Comparison of ENCODE assay signal across 8 mouse cellular contexts in genomic region chr17:20946026-20946565, GRCm38 (mm10). TPM values are rescaled to one million over a fixed set of nuclear protein-coding genes. Genes with fewer than 3 reads are reported as not detected.
A peak's percentile ranks its signal among the peaks of the same experiment; 100 is the strongest.
DNase-seq lines count a peak whose midpoint lies in the region; ATAC-seq lines count a peak whose summit lies in the region.

No protein-coding gene starts in this region.

- H3K4me2 ChIP-seq in heart, embryonic 12.5 days = peak overlapping the region; percentile 82
- peak overlapping the region; percentile 69 for H3K4me2 ChIP-seq in limb, embryonic 11.5 days (ENCODE audit: low read depth, severe bottlenecking)
- H3K4me2 ChIP-seq in neural tube, embryonic 15.5 days = peak overlapping the region; percentile 74

- DNase-seq in CD4-positive, CD25-positive, alpha-beta regulatory T cell, adult 2 months (ENCODE audit: low read depth, low spot score) = peak; percentile 27
- DNase-seq in right cerebral cortex, postnatal 4 days = peak; percentile 19
- no peak for DNase-seq in right cerebral cortex, postnatal 36 days (ENCODE audit: low spot score in 2 of 2)
- peak; percentile 47 for DNase-seq in limb, embryonic 11.5 days (ENCODE audit: low spot score)
- no peak for DNase-seq in right cerebral cortex, postnatal 25 days

- H3K27me3 ChIP-seq in heart, embryonic 12.5 days (replicated peaks) = no peaks in the 10 kb centered on the region
- no peaks in the 10 kb centered on the region for H3K27me3 ChIP-seq in limb, embryonic 11.5 days (ENCODE audit: control insufficient read depth, insufficient read depth, low read length)
- H3K27me3 ChIP-seq in neural tube, embryonic 15.5 days (replicated peaks) = no peaks in the 10 kb centered on the region

- H3K4me1 ChIP-seq in heart, embryonic 12.5 days (replicated peaks) = peaks cover 43% of the 10 kb centered on the region
- 0 out of 2 replicates have a peak, but pooled peaks cover 3% of the 10 kb centered on the region for H3K4me1 ChIP-seq in limb, embryonic 11.5 days (ENCODE audit: control insufficient read depth, insufficient read depth, low read length)
- peaks cover 50% of the 10 kb centered on the region for H3K4me1 ChIP-seq in neural tube, embryonic 15.5 days

- H3K4me3 ChIP-seq in heart, embryonic 12.5 days = peak overlapping the region; percentile 79
- H3K4me3 ChIP-seq in limb, embryonic 11.5 days (ENCODE audit: low read depth, low read length) = peak overlapping the region; percentile 68
- H3K4me3 ChIP-seq in neural tube, embryonic 15.5 days (replicated peaks) = peak overlapping the region; percentile 89

- H3K36me3 ChIP-seq in heart, embryonic 12.5 days = no peaks in the 10 kb centered on the region
- no peaks in the 10 kb centered on the region; the same call in 1 of the 2 replicates for H3K36me3 ChIP-seq in limb, embryonic 11.5 days (ENCODE audit: control insufficient read depth, insufficient read depth, low read length)
- no peaks in the 10 kb centered on the region for H3K36me3 ChIP-seq in neural tube, embryonic 15.5 days

- no peak for ATAC-seq in CD4-positive, CD25-positive, alpha-beta regulatory T cell, adult 4 months
- no peak for ATAC-seq in heart, embryonic 12.5 days (ENCODE audit: insufficient number of reproducible peaks, low FRiP score)
- ATAC-seq in limb, embryonic 11.5 days (ENCODE audit: insufficient number of reproducible peaks, low FRiP score, low TSS enrichment, low read depth) = no peak
- ATAC-seq in neural tube, embryonic 15.5 days (ENCODE audit: low FRiP score) = no peak

- WGBS in heart, embryonic 12.5 days = under 1% methylated on average over 13 of the region's 13 CpGs
- WGBS in limb, embryonic 11.5 days = 1% methylated on average over 13 of the region's 13 CpGs
- under 1% methylated on average over 13 of the region's 13 CpGs for WGBS in neural tube, embryonic 15.5 days

- no peaks in the 10 kb centered on the region for H3K9me3 ChIP-seq in heart, embryonic 12.5 days (replicated peaks)
- H3K9me3 ChIP-seq in limb, embryonic 11.5 days (ENCODE audit: control insufficient read depth, low read length) = no peaks in the 10 kb centered on the region
- H3K9me3 ChIP-seq in neural tube, embryonic 15.5 days (replicated peaks) = no peaks in the 10 kb centered on the region

- peak overlapping the region; percentile 81 for H3K9ac ChIP-seq in heart, embryonic 12.5 days
- peak overlapping the region; percentile 80 for H3K9ac ChIP-seq in limb, embryonic 11.5 days (ENCODE audit: low read length)
- peak overlapping the region; percentile 91 for H3K9ac ChIP-seq in neural tube, embryonic 15.5 days (replicated peaks)

- H3K27ac ChIP-seq in heart, embryonic 12.5 days (ENCODE audit: poor library complexity, severe bottlenecking) = peak overlapping the region; percentile 94
- H3K27ac ChIP-seq in limb, embryonic 11.5 days (replicated peaks; ENCODE audit: low read depth, low read length) = peak overlapping the region; percentile 78
- peak overlapping the region; percentile 99 for H3K27ac ChIP-seq in neural tube, embryonic 15.5 days (replicated peaks)

RNA-seq across cellular contexts. Expression of gene Ppp2r1a, which starts 1.0 kb away (rescaled TPM):
- 100 to 1,000 TPM; 186 to 258 TPM for polyA plus RNA-seq in CD4-positive, CD25-positive, alpha-beta regulatory T cell, adult 4 months (2017; shearing (Covaris generic))
- polyA plus RNA-seq in heart, embryonic 12.5 days (2016; fragmentation: Nextera tagmentation; extraction: Ambion mirVana) = 332 and 337 TPM in 2 replicates
- polyA plus RNA-seq in limb, embryonic 11.5 days (2014; fragmentation: Nextera tagmentation; extraction: Ambion mirVana) = 431 TPM in 2 replicates
- 748 and 813 TPM in 2 replicates for polyA plus RNA-seq in neural tube, embryonic 15.5 days (2015; fragmentation: Nextera tagmentation; extraction: Ambion mirVana)

RNA-seq across cellular contexts. Expression of gene Vmn1r232, which starts 26.6 kb away (rescaled TPM):
- not detected for polyA plus RNA-seq in CD4-positive, CD25-positive, alpha-beta regulatory T cell, adult 4 months (2017; shearing (Covaris generic))
- polyA plus RNA-seq in heart, embryonic 12.5 days (2016; fragmentation: Nextera tagmentation; extraction: Ambion mirVana) = not detected in 2 replicates
- not detected in 2 replicates for polyA plus RNA-seq in limb, embryonic 11.5 days (2014; fragmentation: Nextera tagmentation; extraction: Ambion mirVana)
- polyA plus RNA-seq in neural tube, embryonic 15.5 days (2015; fragmentation: Nextera tagmentation; extraction: Ambion mirVana) = not detected in 2 replicates

RNA-seq across cellular contexts. Expression of gene Vmn1r231, which starts 41.2 kb away (rescaled TPM):
- not detected for polyA plus RNA-seq in CD4-positive, CD25-positive, alpha-beta regulatory T cell, adult 4 months (2017; shearing (Covaris generic))
- polyA plus RNA-seq in heart, embryonic 12.5 days (2016; fragmentation: Nextera tagmentation; extraction: Ambion mirVana) = not detected in 2 replicates
- polyA plus RNA-seq in limb, embryonic 11.5 days (2014; fragmentation: Nextera tagmentation; extraction: Ambion mirVana) = not detected in 2 replicates
- not detected in 2 replicates for polyA plus RNA-seq in neural tube, embryonic 15.5 days (2015; fragmentation: Nextera tagmentation; extraction: Ambion mirVana)

RNA-seq across cellular contexts. Expression of gene Vmn1r233, which starts 50.2 kb away (rescaled TPM):
- polyA plus RNA-seq in CD4-positive, CD25-positive, alpha-beta regulatory T cell, adult 4 months (2017; shearing (Covaris generic)) = under 1 TPM in 1 of 2 experiments, not detected in 1; 0.07 TPM
- polyA plus RNA-seq in heart, embryonic 12.5 days (2016; fragmentation: Nextera tagmentation; extraction: Ambion mirVana) = not detected in 2 replicates
- polyA plus RNA-seq in limb, embryonic 11.5 days (2014; fragmentation: Nextera tagmentation; extraction: Ambion mirVana) = not detected in 2 replicates
- not detected in 2 replicates for polyA plus RNA-seq in neural tube, embryonic 15.5 days (2015; fragmentation: Nextera tagmentation; extraction: Ambion mirVana)

Comparison
In these comparisons a context has a peak if more than half of its experiments do, and no peak if none do; other contexts are left out.
1. DNase-seq: peak in CD4-positive, CD25-positive, alpha-beta regulatory T cell, adult 2 months (single experiment), right cerebral cortex, postnatal 4 days (single experiment) and limb, embryonic 11.5 days (single experiment); none in right cerebral cortex, postnatal 36 days (0 of 2) and right cerebral cortex, postnatal 25 days (single experiment).
2. Peak in every context shown above with its lines, with median percentiles within 50 percentile points of each other: H3K27ac ChIP-seq, H3K4me2 ChIP-seq, H3K4me3 ChIP-seq and H3K9ac ChIP-seq.